Mouse (Mus musculus) hindbrain, embryonic 11.5 days (tissue): Measurements from ENCODE around the gene Slc17a5. TPM values are rescaled to one million over a fixed set of nuclear protein-coding genes. Genes with fewer than 3 reads are reported as not detected.

Experiments used
- ATAC-seq: fragments of 200-750 bp; cut with Nextera tagmentation; 2 replicates; pipeline ENCODE4 v1.8.0; 2017; ENCODE audit warnings: mild to moderate bottlenecking, moderate TSS enrichment, moderate library complexity; ENCODE audit not compliant: low FRiP score
- DNase-seq: peaks from one replicate; pipeline ENCODE4 v3.0.0-alpha.2; 2015; ENCODE audit warnings: low spot score
- H3K27ac ChIP-seq: fragments of 300-500 bp; sonication (generic); 2 replicates; pipeline ENCODE4 v1.5.1; 2014; ENCODE audit warnings: mild to moderate bottlenecking, low read depth, low read length
- H3K27me3 ChIP-seq: fragments of 300-500 bp; sonication (generic); 2 replicates; pipeline ENCODE4 v1.6.1; 2014; ENCODE audit warnings: mild to moderate bottlenecking, low read length, moderate library complexity, mixed read lengths; ENCODE audit not compliant: control insufficient read depth, insufficient read depth
- H3K36me3 ChIP-seq: fragments of 300-500 bp; sonication (generic); 2 replicates; pipeline ENCODE4 v1.6.1; 2014; ENCODE audit warnings: mild to moderate bottlenecking, low read length, moderate library complexity, mixed read lengths; ENCODE audit not compliant: control insufficient read depth, insufficient read depth
- H3K4me1 ChIP-seq: fragments of 300-500 bp; sonication (generic); replicated peaks from 2 replicates; pipeline ENCODE4 v1.6.1; 2014; ENCODE audit warnings: low read length, mixed read lengths; ENCODE audit not compliant: control insufficient read depth, insufficient read depth
- H3K4me2 ChIP-seq: fragments of 300-500 bp; sonication (generic); replicated peaks from 2 replicates; pipeline ENCODE4 v1.6.1; 2014; ENCODE audit warnings: mild to moderate bottlenecking, low read depth, low read length
- H3K4me3 ChIP-seq: fragments of 300-500 bp; sonication (generic); 2 replicates; pipeline ENCODE4 v1.5.1; 2014; ENCODE audit warnings: low read depth, low read length
- H3K9ac ChIP-seq: fragments of 300-500 bp; sonication (generic); 2 replicates; pipeline ENCODE4 v1.6.1; 2014; ENCODE audit warnings: low read depth, low read length
- H3K9me3 ChIP-seq: fragments of 300-500 bp; sonication (generic); 2 replicates; pipeline ENCODE4 v1.6.1; 2016; ENCODE audit warnings: low read length; ENCODE audit not compliant: control insufficient read depth
- WGBS: fragments of 180-500 bp; shearing (Covaris S2); extraction: QIAGEN DNeasy Blood & Tissue Kit; methylation state at CpG from one replicate; pipeline ENCODE4 v1.1.7; 2014; 5-methylcytosine and 5-hydroxymethylcytosine counted together
- polyA plus RNA-seq: library from polyadenylated mRNA; unstranded; fragments of >200 nt; fragmentation: Nextera tagmentation; extraction: Ambion mirVana; gene quantifications from 2 replicates; pipeline ENCODE4 v1.2.1, GENCODE M21; 2014

Gene Slc17a5
- polyA plus RNA-seq, 1 experiment from 2014 or later = 12.8 TPM

DNA sequence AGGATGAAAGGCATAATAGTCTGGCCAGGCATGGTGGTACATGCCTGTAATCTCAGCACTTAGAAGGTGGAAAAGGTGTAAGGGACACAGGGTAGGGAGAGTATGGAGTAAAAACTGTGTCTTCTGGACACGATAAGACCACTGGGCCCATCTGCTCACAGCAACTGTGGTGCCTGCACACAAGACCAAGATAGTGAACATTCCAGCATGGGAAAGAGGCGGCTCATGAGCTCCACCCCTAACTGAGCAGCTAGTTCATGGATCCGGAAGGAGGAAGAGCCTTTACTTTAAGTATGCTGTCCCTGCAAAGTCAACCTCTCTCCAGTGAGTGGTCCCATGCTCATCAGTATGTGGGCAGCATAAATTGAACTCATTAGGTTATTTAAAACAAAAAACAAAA lies 83.2 kb downstream of the Slc17a5 start:
- Histone ChIP-seq H3K9ac (no peak overlapping the region), H3K4me2 (no peak overlapping the region), H3K9me3 (no peaks in the 10 kb centered on the region), H3K27ac (no peak overlapping the region), H3K4me3 (no peak overlapping the region), H3K4me1 (peaks cover 2% of the 10 kb centered on the region; the same call in 1 of the 2 replicates), H3K27me3 (no peaks in the 10 kb centered on the region), H3K36me3 (no peaks in the 10 kb centered on the region)
- ATAC-seq (no peak), DNase-seq (no peak)
- WGBS = 77% methylated on average over 3 of the region's 3 CpGs

DNA sequence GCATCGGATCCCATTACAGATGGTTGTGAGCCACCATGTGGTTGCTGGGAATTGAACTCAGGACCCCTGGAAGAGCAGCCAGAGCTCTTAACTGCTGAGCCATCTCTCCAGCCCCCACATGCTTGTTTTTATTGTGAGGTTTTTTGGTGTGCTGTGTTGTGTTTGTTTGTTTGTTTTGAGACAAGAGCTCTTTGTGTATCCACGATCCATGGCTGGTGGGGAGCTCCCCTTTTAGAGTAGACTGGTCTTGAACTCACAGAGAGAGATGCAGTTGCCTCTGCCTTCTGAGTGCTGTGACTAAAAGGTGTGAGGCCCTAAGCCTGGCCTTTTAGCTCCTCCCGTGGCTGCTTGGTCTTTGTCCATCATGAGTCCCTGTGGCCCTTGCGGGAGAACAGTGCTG lies 83.7 kb downstream of the Slc17a5 start:
- no peak overlapping the region for H3K4me3 ChIP-seq
- peaks cover 2% of the 10 kb centered on the region; the same call in 1 of the 2 replicates for H3K4me1 ChIP-seq
- peak; percentile 26 for DNase-seq
- no peaks in the 10 kb centered on the region for H3K36me3 ChIP-seq
- H3K9ac ChIP-seq = no peak overlapping the region
- H3K27ac ChIP-seq = 0 out of 2 replicates have a peak overlapping the region, but pooled peaks have one; percentile 3
- 67% methylated on average over 4 of the region's 4 CpGs for WGBS
- peak; percentile 18; the same call in 1 of the 2 replicates for ATAC-seq
- H3K27me3 ChIP-seq = no peaks in the 10 kb centered on the region
- no peak overlapping the region for H3K4me2 ChIP-seq
- H3K9me3 ChIP-seq = no peaks in the 10 kb centered on the region

DNA sequence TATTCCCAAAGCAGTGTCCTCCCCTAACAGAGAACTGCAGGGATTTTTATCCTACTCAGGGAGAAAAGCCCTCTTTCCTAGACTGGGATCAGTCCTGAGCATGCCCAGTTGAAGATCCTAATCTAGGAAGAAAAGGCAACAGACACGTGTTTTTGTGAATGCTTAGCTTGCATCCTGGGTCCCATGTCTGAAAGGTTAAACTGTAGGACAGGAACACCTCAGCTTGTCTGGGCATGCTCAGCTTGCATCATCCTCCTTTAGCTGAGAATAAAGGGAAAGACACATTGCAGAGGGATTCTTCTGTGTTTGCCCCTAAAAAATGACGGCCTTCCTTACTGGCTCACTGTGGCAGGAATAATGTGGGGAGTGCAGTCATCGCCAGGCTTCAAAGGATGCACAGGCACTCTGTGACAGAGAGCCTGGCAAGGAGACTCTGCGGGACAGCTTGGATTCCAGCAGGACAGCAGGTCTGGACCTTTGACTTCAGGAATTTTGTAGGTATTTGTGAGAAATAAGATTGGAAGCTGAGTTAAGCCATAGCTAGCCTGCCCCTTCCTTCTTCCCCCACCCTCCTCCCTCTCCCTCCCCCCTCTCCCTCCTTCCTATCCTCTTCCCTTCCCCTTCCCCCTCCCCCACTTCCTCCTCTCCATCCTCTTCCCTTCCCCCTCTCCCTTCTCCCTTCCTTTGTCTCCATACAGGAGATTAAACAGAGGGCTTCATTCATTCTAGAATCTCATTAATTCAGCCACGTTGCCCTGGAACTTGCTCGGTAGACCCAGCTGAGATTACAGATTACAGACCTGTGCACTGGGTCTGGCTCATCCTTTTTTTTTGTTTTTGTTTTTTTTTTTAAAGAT lies 84.4 kb downstream of the Slc17a5 start:
- Histone ChIP-seq H3K4me3 (no peak overlapping the region), H3K9me3 (no peaks in the 10 kb centered on the region), H3K4me2 (0 out of 2 replicates have a peak overlapping the region, but pooled peaks have one; percentile 1), H3K4me1 (peaks cover 2% of the 10 kb centered on the region; the same call in 1 of the 2 replicates), H3K36me3 (no peaks in the 10 kb centered on the region), H3K27me3 (no peaks in the 10 kb centered on the region), H3K9ac (peak overlapping the region; percentile 46; the same call in 1 of the 2 replicates), H3K27ac (peak overlapping the region; percentile 89)
- ATAC-seq (peak; percentile 86), DNase-seq (peak; percentile 77)
- 8% methylated on average over 6 of the region's 6 CpGs for WGBS

DNA sequence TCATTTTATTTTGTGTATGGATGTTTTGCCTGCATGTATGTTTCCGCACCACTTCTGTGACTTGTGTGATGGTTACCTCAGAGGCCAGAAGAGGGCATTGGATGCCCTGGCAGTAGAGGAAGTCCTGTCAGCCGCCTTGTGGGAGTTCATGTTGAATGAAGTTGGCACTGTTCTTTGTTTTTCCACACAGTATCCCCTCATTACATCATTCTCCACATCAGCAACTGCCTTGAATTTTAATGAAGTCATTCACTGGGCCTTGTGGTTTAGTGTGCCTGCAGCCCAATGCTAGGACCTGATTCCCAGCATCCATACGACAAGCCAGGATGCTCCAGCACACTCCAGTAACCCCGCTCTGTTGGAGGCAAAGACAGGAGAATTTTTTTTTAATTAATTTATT lies 86.6 kb downstream of the Slc17a5 start:
- Histone ChIP-seq H3K4me3 (no peak overlapping the region), H3K27ac (no peak overlapping the region), H3K9ac (no peak overlapping the region), H3K4me2 (no peak overlapping the region), H3K4me1 (peaks cover 2% of the 10 kb centered on the region; the same call in 1 of the 2 replicates), H3K27me3 (no peaks in the 10 kb centered on the region), H3K36me3 (no peaks in the 10 kb centered on the region), H3K9me3 (no peaks in the 10 kb centered on the region)
- no peak; the same call in 1 of the 2 replicates for ATAC-seq
- DNase-seq = no peak
- WGBS = 79% methylated on average over 4 of the region's 4 CpGs

DNA sequence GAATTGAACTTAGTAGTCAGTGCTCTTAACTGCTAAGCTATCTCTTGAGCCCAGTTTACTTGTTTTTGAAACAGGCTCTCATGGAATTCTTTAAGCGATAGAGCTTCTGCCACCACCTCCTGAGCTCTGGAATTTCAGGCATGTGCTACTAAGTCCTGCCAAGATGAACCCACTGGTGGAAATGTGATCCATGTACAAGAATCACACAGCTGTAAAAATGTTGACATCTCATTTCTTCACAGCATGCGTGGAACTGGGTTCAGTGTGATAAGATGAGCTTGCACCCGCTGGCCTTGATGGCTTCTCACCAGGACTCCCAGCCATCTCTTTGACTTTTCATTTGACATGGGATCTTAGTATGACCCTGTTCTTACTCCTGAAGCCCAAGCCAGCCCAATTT lies 87.5 kb downstream of the Slc17a5 start:
- Histone ChIP-seq H3K27me3 (no peaks in the 10 kb centered on the region), H3K4me1 (peaks cover 2% of the 10 kb centered on the region; the same call in 1 of the 2 replicates), H3K36me3 (no peaks in the 10 kb centered on the region), H3K9me3 (no peaks in the 10 kb centered on the region), H3K4me3 (no peak overlapping the region), H3K27ac (no peak overlapping the region), H3K4me2 (no peak overlapping the region), H3K9ac (no peak overlapping the region)
- ATAC-seq (no peak), DNase-seq (no peak)
- 72% methylated on average over 3 of the region's 3 CpGs for WGBS

DNA sequence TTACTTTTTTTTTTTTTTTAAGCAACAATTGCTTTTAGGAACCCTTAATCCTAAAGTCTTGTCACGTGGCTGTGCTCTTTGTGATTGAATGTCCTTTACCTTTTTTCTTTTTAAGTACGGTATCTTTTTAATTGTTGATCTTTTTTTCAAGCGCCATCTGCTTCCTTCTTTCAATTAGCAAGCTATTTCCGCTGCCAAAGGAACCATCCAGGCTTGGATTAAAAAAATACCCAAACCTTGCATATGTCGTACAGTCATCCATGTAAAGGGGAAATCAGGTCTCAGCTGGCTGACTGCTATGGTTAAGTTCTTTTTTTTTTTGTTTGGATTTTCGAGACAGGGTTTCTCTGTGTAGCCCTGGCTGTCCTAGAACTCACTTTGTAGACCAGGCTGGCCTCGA lies 94.7 kb downstream of the Slc17a5 start:
- H3K9me3 ChIP-seq = no peaks in the 10 kb centered on the region
- H3K4me1 ChIP-seq = no peaks in the 10 kb centered on the region
- DNase-seq (no peak), ATAC-seq (no peak)
- H3K4me3 ChIP-seq = no peak overlapping the region
- H3K9ac ChIP-seq = no peak overlapping the region
- no peak overlapping the region for H3K27ac ChIP-seq
- no peak overlapping the region for H3K4me2 ChIP-seq
- H3K36me3 ChIP-seq = no peaks in the 10 kb centered on the region
- 93% methylated on average over 7 of the region's 7 CpGs for WGBS
- no peaks in the 10 kb centered on the region for H3K27me3 ChIP-seq

DNA sequence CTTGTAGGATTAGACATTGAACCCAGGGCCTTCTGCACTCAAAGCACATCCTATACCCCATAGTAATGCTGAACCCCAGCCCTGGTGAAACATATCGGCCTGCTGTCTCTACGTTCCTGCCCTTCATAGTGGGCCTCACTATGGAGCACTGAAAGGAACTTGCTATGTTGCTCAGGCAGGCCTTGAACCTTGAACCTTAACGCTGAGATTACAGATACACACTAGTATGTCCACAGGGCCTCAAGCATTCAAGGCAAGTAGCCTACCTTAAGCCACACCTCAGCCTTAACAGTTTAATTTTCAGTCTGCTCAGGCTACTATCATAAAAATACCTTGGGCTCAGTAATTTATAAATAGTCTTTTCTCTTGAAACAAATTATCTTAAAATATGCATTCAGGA lies 95.6 kb downstream of the Slc17a5 start:
- H3K36me3 ChIP-seq = no peaks in the 10 kb centered on the region
- no peaks in the 10 kb centered on the region for H3K9me3 ChIP-seq
- no peaks in the 10 kb centered on the region for H3K4me1 ChIP-seq
- WGBS = 94% methylated on average over 3 of the region's 3 CpGs
- DNase-seq (no peak), ATAC-seq (no peak)
- H3K27me3 ChIP-seq = no peaks in the 10 kb centered on the region
- no peak overlapping the region for H3K4me2 ChIP-seq
- H3K4me3 ChIP-seq = no peak overlapping the region
- no peak overlapping the region for H3K9ac ChIP-seq
- H3K27ac ChIP-seq = no peak overlapping the region

DNA sequence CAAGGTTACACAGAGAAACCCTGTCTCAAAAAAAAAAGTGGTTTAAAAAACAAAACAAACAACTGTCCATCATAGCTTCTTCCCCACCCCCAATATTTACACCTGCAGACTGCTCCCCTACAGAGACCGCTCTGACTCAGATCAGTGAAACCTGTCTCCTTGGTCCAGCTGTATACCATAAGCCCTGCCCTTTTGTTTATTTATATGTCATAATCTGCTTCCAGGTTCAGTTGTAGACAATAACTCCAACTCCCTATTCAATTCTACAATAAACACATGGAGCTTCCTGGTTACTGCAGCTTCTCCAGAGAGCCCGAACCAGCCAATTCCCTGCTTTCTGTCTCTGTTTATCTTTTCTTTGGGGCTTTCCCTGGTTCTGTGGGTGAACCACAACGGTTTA lies 96.7 kb downstream of the Slc17a5 start:
- Histone ChIP-seq H3K4me2 (no peak overlapping the region), H3K9ac (no peak overlapping the region), H3K9me3 (no peaks in the 10 kb centered on the region), H3K4me3 (no peak overlapping the region), H3K27me3 (no peaks in the 10 kb centered on the region), H3K4me1 (no peaks in the 10 kb centered on the region), H3K27ac (no peak overlapping the region), H3K36me3 (no peaks in the 10 kb centered on the region)
- no peak for DNase-seq
- WGBS = 87% methylated on average over 3 of the region's 3 CpGs
- no peak for ATAC-seq
